19 mouse cellular contexts compared by ENCODE assay signal in genomic region chr4:56124515-56124914, GRCm38 (mm10).
"Had no signal": no experiment of that assay in that cellular context is flagged by ENCODE, and none has a peak within 500 bp of the region (broad histone marks: within the 10 kb centered on the region; RNA-seq: fewer than 3 reads in every experiment).

No protein-coding gene starts in this region.

- H3K9ac ChIP-seq: liver, postnatal 0 days; lung, embryonic 15.5 days; midbrain, embryonic 13.5 days; midbrain, embryonic 15.5 days; neural tube, embryonic 12.5 days had no signal

- ATAC-seq: liver, postnatal 0 days; lung, postnatal 0 days; midbrain, embryonic 13.5 days; midbrain, embryonic 15.5 days had no signal

- H3K4me1 ChIP-seq: lung, embryonic 15.5 days; midbrain, embryonic 15.5 days; neural tube, embryonic 12.5 days had no signal

- H3K36me3 ChIP-seq: lung, embryonic 15.5 days; midbrain, embryonic 13.5 days; midbrain, embryonic 15.5 days; neural tube, embryonic 12.5 days had no signal

- H3K27me3 ChIP-seq: lung, embryonic 15.5 days; megakaryocyte, embryonic 14.5 days; midbrain, embryonic 13.5 days; midbrain, embryonic 15.5 days; neural tube, embryonic 12.5 days had no signal

- H3K4me3 ChIP-seq: lung, embryonic 15.5 days; megakaryocyte, embryonic 14.5 days; midbrain, embryonic 13.5 days; midbrain, embryonic 15.5 days; neural tube, embryonic 12.5 days had no signal

- DNase-seq: liver, postnatal 0 days; lung, postnatal 14 days; lung, postnatal 36 days; retina, postnatal 1 day; right cerebral cortex, adult 18-20 months; right cerebral cortex, postnatal 25 days; right cerebral cortex, postnatal 4 days; spleen, adult 18-20 months; thymus, adult 18-20 months; thymus, postnatal 14 days; thymus, postnatal 36 days had no signal

- H3K4me2 ChIP-seq: lung, embryonic 15.5 days; midbrain, embryonic 11.5 days; midbrain, embryonic 13.5 days; midbrain, embryonic 15.5 days; neural tube, embryonic 12.5 days had no signal

- H3K27ac ChIP-seq: lung, embryonic 15.5 days; macrophage; midbrain, embryonic 13.5 days; midbrain, embryonic 15.5 days; neural tube, embryonic 12.5 days had no signal

- H3K9me3 ChIP-seq: lung, embryonic 15.5 days; megakaryocyte, embryonic 14.5 days; midbrain, embryonic 13.5 days; midbrain, embryonic 15.5 days; neural tube, embryonic 12.5 days had no signal
